Comparison of ENCODE assay signal across 12 mouse cellular contexts in genomic region chr9:69371046-69371724, GRCm38 (mm10).
DNase-seq lines count a peak whose midpoint lies in the region.
"Had no signal": no experiment of that assay in that cellular context is flagged by ENCODE, and none has a peak within 500 bp of the region (broad histone marks: within the 10 kb centered on the region; RNA-seq: fewer than 3 reads in every experiment).

No protein-coding gene starts in this region.

- peak; percentile 38 for DNase-seq in cerebellum, adult 11 months
- no peak for DNase-seq in cerebellum, postnatal 4 days (ENCODE audit: low spot score in 2 of 2)
- DNase-seq in ovary, postnatal 36 days (ENCODE audit: low spot score) = peak; percentile 20
- no peak for DNase-seq in ovary, postnatal 10 days (ENCODE audit: low spot score)
- peak; percentile 35 for DNase-seq in cerebellum, adult 8-10 months
- DNase-seq in fat pad, adult 2 months (ENCODE audit: extremely low read depth, low read depth, low spot score) = peak; percentile 76
- DNase-seq in c-Kit-positive CD71-positive TER-119-positive erythroid progenitor cells, embryonic 14.5 days (ENCODE audit: low spot score) = no peak
- DNase-seq in urinary bladder, postnatal 10 days (ENCODE audit: low spot score) = no peak
- DNase-seq: heart, adult 11 months; kidney, adult 18-20 months; midbrain, embryonic 14.5 days; right cerebral cortex, postnatal 4 days had no signal

Comparison
In these comparisons a context has a peak if more than half of its experiments do, and no peak if none do; other contexts are left out.
1. DNase-seq: peak in cerebellum, adult 11 months (single experiment), ovary, postnatal 36 days (single experiment), cerebellum, adult 8-10 months (single experiment) and fat pad, adult 2 months (single experiment); none in cerebellum, postnatal 4 days (0 of 2), ovary, postnatal 10 days (single experiment), c-Kit-positive CD71-positive TER-119-positive erythroid progenitor cells, embryonic 14.5 days (single experiment) and urinary bladder, postnatal 10 days (single experiment).